Comparison of ENCODE assay signal across 21 mouse cellular contexts in genomic region chr4:33588127-33588526, GRCm38 (mm10).
DNase-seq lines count a peak whose midpoint lies in the region; ATAC-seq and TF ChIP-seq lines count a peak whose summit lies in the region.
"Had no signal": no experiment of that assay in that cellular context is flagged by ENCODE, and none has a peak within 500 bp of the region (broad histone marks: within the 10 kb centered on the region; RNA-seq: fewer than 3 reads in every experiment).

No protein-coding gene starts in this region.

- no peak for ATAC-seq in heart, embryonic 14.5 days (ENCODE audit: insufficient number of reproducible peaks, insufficient read depth, low FRiP score, low read depth)
- ATAC-seq in activated CD4-positive, CD25-positive, alpha-beta regulatory T cell, adult 4 months: peak; percentile 18

- H3K36me3 ChIP-seq in heart, embryonic 14.5 days (ENCODE audit: control insufficient read depth, insufficient read depth, low read length): no peaks in the 10 kb centered on the region
- no peaks in the 10 kb centered on the region for H3K36me3 ChIP-seq in CH12.LX (replicated peaks in 1 of 2; ENCODE audit: control insufficient read depth in 1 of 2, insufficient read depth in 1 of 2, low read length in 1 of 2)
- H3K36me3 ChIP-seq: embryonic facial prominence, embryonic 12.5 days; forebrain, embryonic 15.5 days; liver, embryonic 15.5 days; neural tube, embryonic 13.5 days had no signal

- peak; percentile 48; the same call in 1 of the 2 replicates for TF ChIP-seq POLR2A in CH12.LX (IDR thresholded peaks at IDR 0.05; ENCODE audit: low read depth, low read length)

- no peak overlapping the region for H3K27ac ChIP-seq in heart, embryonic 14.5 days (replicated peaks in 1 of 2; ENCODE audit: control insufficient read depth in 1 of 2, insufficient read depth in 1 of 2, low read depth in 2 of 2, low read length in 2 of 2)
- H3K27ac ChIP-seq in CH12.LX (ENCODE audit: insufficient read depth, low read depth): peak overlapping the region; percentile 95
- H3K27ac ChIP-seq: embryonic facial prominence, embryonic 12.5 days; forebrain, embryonic 15.5 days; liver, embryonic 15.5 days; neural tube, embryonic 13.5 days had no signal

- in situ Hi-C loops in CH12.LX (cut with MboI; ENCODE audit: low pct_ligation_motif_present, low pct_unique_long_range_greater_than_20kb, low sequenced_read_pairs): no loop called here

- no peaks in the 10 kb centered on the region for H3K79me2 ChIP-seq in CH12.LX (replicated peaks; ENCODE audit: control insufficient read depth, extremely low read depth, insufficient read depth, poor library complexity, severe bottlenecking)

- no peak; the same call in none of the 2 replicates for TF ChIP-seq RAD21 in CH12.LX (IDR thresholded peaks at IDR 0.05; ENCODE audit: low read depth, low read length)

- H3K9me3 ChIP-seq in heart, embryonic 14.5 days (ENCODE audit: control insufficient read depth, low read length): peaks cover 5% of the 10 kb centered on the region
- H3K9me3 ChIP-seq in CH12.LX (replicated peaks; ENCODE audit: low read length): peaks cover 8% of the 10 kb centered on the region
- H3K9me3 ChIP-seq: liver, embryonic 15.5 days had no signal

- TF ChIP-seq CTCF in CH12.LX (conservative IDR thresholded peaks at IDR 0.05 in 1 of 2, IDR thresholded peaks at IDR 0.05 in 1 of 2; ENCODE audit: low read depth in 2 of 2, low read length in 2 of 2): no peak

- 69% methylated on average over 5 of the region's 5 CpGs for WGBS in heart, embryonic 14.5 days

- no peak overlapping the region for H3K9ac ChIP-seq in heart, embryonic 14.5 days (ENCODE audit: low read length)
- H3K9ac ChIP-seq in CH12.LX (ENCODE audit: insufficient read depth, low read depth): peak overlapping the region; percentile 59
- H3K9ac ChIP-seq: embryonic facial prominence, embryonic 12.5 days; forebrain, embryonic 15.5 days; liver, embryonic 15.5 days; lung, embryonic 14.5 days; neural tube, embryonic 13.5 days had no signal

- TF ChIP-seq EP300 in CH12.LX (IDR thresholded peaks at IDR 0.05; ENCODE audit: low read length): peak; percentile 98

- no peak overlapping the region for H3K4me3 ChIP-seq in heart, embryonic 14.5 days (ENCODE audit: control insufficient read depth in 1 of 2, insufficient read depth in 1 of 2, low read depth in 1 of 2, low read length in 2 of 2)
- peak overlapping the region in 2 of 3 experiments; percentile 23 to 30 for H3K4me3 ChIP-seq in CH12.LX (replicated peaks in 1 of 3; ENCODE audit: low read depth in 2 of 3, low read length in 2 of 3, poor library complexity in 1 of 3)
- H3K4me3 ChIP-seq: embryonic facial prominence, embryonic 12.5 days; forebrain, embryonic 15.5 days; liver, embryonic 15.5 days; neural tube, embryonic 13.5 days had no signal

- peak; percentile 11 for DNase-seq in embryo, embryonic 9.5 days (ENCODE audit: extremely low spot score)
- no peak for DNase-seq in embryo, embryonic 10 days (ENCODE audit: low spot score)
- no peak for DNase-seq in heart, adult 11 months
- DNase-seq in CH12.LX (ENCODE audit: extremely low read depth): peak; percentile 89
- no peak for DNase-seq in retina, embryonic 14.5 days (ENCODE audit: low spot score)
- no peak for DNase-seq in layer of hippocampus, postnatal 25 days (ENCODE audit: extremely low spot score in 1 of 2, low spot score in 1 of 2)
- DNase-seq: kidney, adult 8-10 months; kidney, postnatal 10 days; layer of hippocampus, adult 9-11 months; liver; thymus, adult 2 months; thymus, postnatal 36 days had no signal

- peak overlapping the region; percentile 68; the same call in 1 of the 2 replicates for H3K4me2 ChIP-seq in heart, embryonic 14.5 days (ENCODE audit: low read length)
- peak overlapping the region; percentile 76 for H3K4me2 ChIP-seq in CH12.LX (ENCODE audit: insufficient read depth, low read depth, poor library complexity, severe bottlenecking)
- H3K4me2 ChIP-seq: embryonic facial prominence, embryonic 12.5 days; liver, embryonic 15.5 days; midbrain, embryonic 11.5 days had no signal

- peaks cover 16% of the 10 kb centered on the region in 2 experiments for H3K4me1 ChIP-seq in heart, embryonic 14.5 days (ENCODE audit: control insufficient read depth in 2 of 2, insufficient read depth in 2 of 2, low read length in 2 of 2)
- H3K4me1 ChIP-seq in CH12.LX (ENCODE audit: control insufficient read depth in 1 of 2, insufficient read depth in 2 of 2): peaks cover 11 to 33% of the 10 kb centered on the region in 2 experiments

- dilution Hi-C loops in CH12.LX (cut with MboI; ENCODE audit: extremely low pct_ligation_motif_present, extremely low pct_unique_long_range_greater_than_20kb, low sequenced_read_pairs): no loop called here

- peaks cover 13% of the 10 kb centered on the region; the same call in 1 of the 2 replicates for H3K27me3 ChIP-seq in heart, embryonic 14.5 days (ENCODE audit: control insufficient read depth, insufficient read depth, low read length)
- H3K27me3 ChIP-seq in CH12.LX (replicated peaks): peaks cover under 1% of the 10 kb centered on the region
- H3K27me3 ChIP-seq: embryonic facial prominence, embryonic 12.5 days; forebrain, embryonic 15.5 days; liver, embryonic 15.5 days; neural tube, embryonic 13.5 days; Patski had no signal

TF ChIP-seq in CH12.LX, 34 proteins besides CTCF, POLR2A, EP300 and RAD21:
- TF ChIP-seq MEF2A (IDR thresholded peaks at IDR 0.05; ENCODE audit: borderline replicate concordance, low read depth, low read length) (peak; percentile 89; the same call in 1 of the 2 replicates), TCF12 (IDR thresholded peaks at IDR 0.05; ENCODE audit: low read depth, low read length) (peak; percentile 90), MAFK (IDR thresholded peaks at IDR 0.05; ENCODE audit: insufficient replicate concordance, low read length) (peak; percentile 81; the same call in 1 of the 2 replicates), ETS1 (conservative IDR thresholded peaks at IDR 0.05; ENCODE audit: low read depth, low read length) (peak; percentile 98), NRF1 (IDR thresholded peaks at IDR 0.05; ENCODE audit: low read depth, low read length) (no peak), RCOR1 (conservative IDR thresholded peaks at IDR 0.05; ENCODE audit: low read depth, low read length) (peak; percentile 90), ZMIZ1 (IDR thresholded peaks at IDR 0.05; ENCODE audit: low read depth, low read length) (no peak), MYC (IDR thresholded peaks at IDR 0.05; ENCODE audit: low read depth, low read length) (peak; percentile 78), CHD1 (IDR thresholded peaks at IDR 0.05; ENCODE audit: low read depth, low read length) (no peak), JUN (IDR thresholded peaks at IDR 0.05; ENCODE audit: insufficient read depth, low read depth, low read length) (peak; percentile 99), BHLHE40 (IDR thresholded peaks at IDR 0.05; ENCODE audit: low read depth, low read length) (peak; percentile 98), SIN3A (IDR thresholded peaks at IDR 0.05; ENCODE audit: low read length) (peak; percentile 78), IRF4 (IDR thresholded peaks at IDR 0.05; ENCODE audit: low read depth, low read length) (peak; percentile 99), MXI1 (IDR thresholded peaks at IDR 0.05; ENCODE audit: low read depth, low read length) (0 out of 2 replicates have a peak, but pooled peaks have one; percentile 17), ZC3H11A (IDR thresholded peaks at IDR 0.05; ENCODE audit: low read depth, low read length) (no peak), JUND (conservative IDR thresholded peaks at IDR 0.05; ENCODE audit: low read depth, low read length) (peak; percentile 98), KAT2A (IDR thresholded peaks at IDR 0.05; ENCODE audit: insufficient replicate concordance, low read length) (0 out of 2 replicates have a peak, but pooled peaks have one; percentile 38), CHD2 (IDR thresholded peaks at IDR 0.05; ENCODE audit: low read length) (peak; percentile 57; the same call in 1 of the 2 replicates), MAZ (IDR thresholded peaks at IDR 0.05; ENCODE audit: low read depth, low read length) (peak; percentile 94), PAX5 (IDR thresholded peaks at IDR 0.05; ENCODE audit: low read length) (no peak), ELF1 (IDR thresholded peaks at IDR 0.05; ENCODE audit: low read depth, low read length) (no peak), MAX (IDR thresholded peaks at IDR 0.05; ENCODE audit: low read length) (peak; percentile 69)
TF ChIP-seq in CH12.LX: peak in this region for 16.

Comparison
In these comparisons a context has a peak if more than half of its experiments do, and no peak if none do; other contexts are left out.
1. DNase-seq: peak in embryo, embryonic 9.5 days (single experiment) and CH12.LX (single experiment); none in embryo, embryonic 10 days (single experiment), heart, adult 11 months (single experiment), retina, embryonic 14.5 days (single experiment) and layer of hippocampus, postnatal 25 days (0 of 2).
2. H3K4me3 ChIP-seq: peak in CH12.LX (2 of 3); none in heart, embryonic 14.5 days (0 of 2).